Comparison of ENCODE assay signal across 13 mouse cellular contexts in the genomic region with DNA sequence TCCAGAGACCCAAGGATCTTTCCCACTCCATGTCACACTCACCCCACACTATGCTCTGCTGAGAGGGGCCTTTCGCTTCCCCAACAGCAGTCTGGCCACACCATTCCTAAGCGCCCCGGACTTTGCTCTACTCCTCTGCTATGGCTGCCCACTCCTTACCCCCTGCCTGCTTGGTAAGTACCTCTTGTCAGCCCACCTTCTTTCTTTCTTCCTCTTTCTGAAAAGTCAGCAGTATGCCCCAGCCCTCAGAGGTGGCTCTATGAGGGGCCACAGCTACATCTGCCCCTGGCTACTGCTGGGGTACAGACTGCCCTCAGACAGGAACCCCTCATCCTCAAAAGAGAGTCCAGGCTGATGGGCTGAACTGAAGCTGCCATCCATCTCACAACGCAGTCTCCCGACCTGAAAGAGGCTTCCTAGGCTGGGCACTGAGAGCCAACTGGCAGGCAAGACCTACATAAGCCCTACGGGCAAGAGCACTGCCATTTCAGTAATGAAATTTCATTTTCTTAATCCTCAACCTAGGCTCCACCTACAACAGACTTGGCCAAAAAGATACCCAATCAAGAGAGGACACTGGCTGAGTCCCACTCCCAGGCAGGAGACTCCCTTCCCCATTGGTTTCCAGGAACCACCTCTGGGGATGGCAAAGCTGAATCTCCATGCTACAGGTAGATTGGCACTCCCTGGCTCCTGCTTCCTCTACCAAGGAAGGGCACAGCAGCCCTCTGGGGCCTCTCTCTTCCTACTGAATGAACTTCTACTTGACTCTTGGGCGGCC. TPM values are rescaled to one million over a fixed set of nuclear protein-coding genes. Genes with fewer than 3 reads are reported as not detected.
DNase-seq lines count a peak whose midpoint lies in the region; ATAC-seq and TF ChIP-seq lines count a peak whose summit lies in the region.
"Had no signal": no experiment of that assay in that cellular context is flagged by ENCODE, and none has a peak within 500 bp of the region (broad histone marks: within the 10 kb centered on the region; RNA-seq: fewer than 3 reads in every experiment).

No protein-coding gene starts in this region.

- H3K4me1 ChIP-seq in bone marrow, adult 2 months (ENCODE audit: control insufficient read depth, insufficient read depth, low read length), result peaks cover 6% of the 10 kb centered on the region; the same call in 1 of the 2 replicates
- peaks cover 14 to 30% of the 10 kb centered on the region in 2 experiments for H3K4me1 ChIP-seq in liver, embryonic 14.5 days (replicated peaks; ENCODE audit: control insufficient read depth in 2 of 2, insufficient read depth in 2 of 2, low read length in 1 of 2)
- no peaks in the 10 kb centered on the region; the same call in 1 of the 2 replicates for H3K4me1 ChIP-seq in cerebellum, adult 2 months (ENCODE audit: control insufficient read depth, insufficient read depth, low read length)

- no peaks in the 10 kb centered on the region; the same call in none of the 2 replicates for H3K36me3 ChIP-seq in liver, embryonic 14.5 days (replicated peaks; ENCODE audit: control insufficient read depth, insufficient read depth, low read depth)
- H3K36me3 ChIP-seq: hindbrain, embryonic 15.5 days had no signal

- no peak overlapping the region for H3K9ac ChIP-seq in liver, embryonic 14.5 days (replicated peaks)
- H3K9ac ChIP-seq: hindbrain, embryonic 15.5 days had no signal

- TF ChIP-seq EP300 in liver, embryonic 14.5 days (IDR thresholded peaks at IDR 0.05; ENCODE audit: low read depth), result no peak

- peak; percentile 7 to 22 for DNase-seq in kidney, postnatal 36 days
- no peak for DNase-seq in kidney, postnatal 25 days
- DNase-seq in B cell, adult 2 months, result peak; percentile 53 to 58
- no peak for DNase-seq in liver, embryonic 14.5 days (ENCODE audit: low read depth in 3 of 3, low spot score in 3 of 3)
- no peak for DNase-seq in urinary bladder, postnatal 36 days (ENCODE audit: low spot score in 2 of 2)
- no peak for DNase-seq in cerebellum, adult 2 months
- no peak for DNase-seq in layer of hippocampus, adult 11-12 months (ENCODE audit: low spot score)
- DNase-seq: cerebellum, adult 9-11 months; right cerebral cortex, postnatal 14 days; thymus, postnatal 36 days had no signal

- no peaks in the 10 kb centered on the region for H3K9me3 ChIP-seq in liver, embryonic 14.5 days (ENCODE audit: control insufficient read depth, low read length)
- H3K9me3 ChIP-seq: G1E; hindbrain, embryonic 15.5 days had no signal

- peak overlapping the region; percentile 48 for H3K4me3 ChIP-seq in bone marrow, adult 2 months (replicated peaks; ENCODE audit: control insufficient read depth, low read depth, low read length)
- peak overlapping the region in 1 of 2 experiments; percentile 1; a peak in 1 of 4 replicates for H3K4me3 ChIP-seq in liver, embryonic 14.5 days (ENCODE audit: insufficient read depth in 1 of 2, low read depth in 2 of 2, low read length in 2 of 2)
- H3K4me3 ChIP-seq in cerebellum, adult 2 months (replicated peaks; ENCODE audit: insufficient read depth, low read depth, low read length), result no peak overlapping the region

- H3K4me2 ChIP-seq in liver, embryonic 14.5 days (ENCODE audit: low read depth), result peak overlapping the region; percentile 98

- no peak for ATAC-seq in liver, embryonic 14.5 days (ENCODE audit: insufficient read depth)

- no peak for TF ChIP-seq CTCF in bone marrow, adult 2 months (IDR thresholded peaks at IDR 0.05; ENCODE audit: control insufficient read depth, insufficient read depth, low read length)
- TF ChIP-seq CTCF in liver, embryonic 14.5 days (IDR thresholded peaks at IDR 0.05; ENCODE audit: low read depth), result no peak
- TF ChIP-seq CTCF in cerebellum, adult 2 months (IDR thresholded peaks at IDR 0.05; ENCODE audit: borderline replicate concordance, insufficient read depth, low read depth, low read length), result no peak

- peak overlapping the region; percentile 80 for H3K27ac ChIP-seq in bone marrow, adult 2 months (ENCODE audit: control insufficient read depth, insufficient read depth, low read depth, low read length, poor library complexity)
- no peak overlapping the region for H3K27ac ChIP-seq in liver, embryonic 14.5 days
- no peak overlapping the region for H3K27ac ChIP-seq in cerebellum, adult 2 months (ENCODE audit: insufficient read depth, low read length)
- H3K27ac ChIP-seq: hindbrain, embryonic 15.5 days had no signal

- WGBS in bone marrow, adult 2 months, result 60% methylated on average over 7 of the region's 7 CpGs
- 83% methylated on average over 7 of the region's 7 CpGs for WGBS in liver, embryonic 14.5 days (ENCODE audit: insufficient replicate concordance)
- WGBS in cerebellum, adult 2 months, result 92% methylated on average over 7 of the region's 7 CpGs

- TF ChIP-seq POLR2A in bone marrow, adult 2 months (IDR thresholded peaks at IDR 0.05; ENCODE audit: borderline replicate concordance, control insufficient read depth, low read depth, low read length), result no peak
- no peak for TF ChIP-seq POLR2A in cerebellum, adult 2 months (IDR thresholded peaks at IDR 0.05; ENCODE audit: borderline replicate concordance, insufficient read depth, low read length)

- no peaks in the 10 kb centered on the region for H3K27me3 ChIP-seq in liver, embryonic 14.5 days (ENCODE audit: control insufficient read depth, insufficient read depth, low read length)
- no peaks in the 10 kb centered on the region for H3K27me3 ChIP-seq in cerebellum, adult 2 months (ENCODE audit: control insufficient read depth, insufficient read depth, low read length)
- H3K27me3 ChIP-seq: hindbrain, embryonic 15.5 days had no signal

RNA-seq across cellular contexts. Expression of gene Ctsz, which starts 1.7 kb away (rescaled TPM):
- polyA plus RNA-seq in bone marrow, adult 2 months (2011; ENCODE audit: insufficient read depth, insufficient read length, low replicate concordance, missing spikeins), result 68.9 and 112 TPM in 2 replicates
- 61.0 and 71.0 TPM in 2 replicates for polyA plus RNA-seq in liver, embryonic 14.5 days (2012; rRNA removed)
- 96.9 and 98.5 TPM in 2 replicates for polyA plus RNA-seq in liver, embryonic 14.5 days (2014; fragmentation: Nextera tagmentation; extraction: Ambion mirVana)
- 64.2 and 70.7 TPM in 2 replicates for polyA plus RNA-seq in cerebellum, adult 2 months (2012; rRNA removed)

RNA-seq across cellular contexts. Expression of gene Tubb1, which starts 13.4 kb away (rescaled TPM):
- polyA plus RNA-seq in bone marrow, adult 2 months (2011; ENCODE audit: insufficient read depth, insufficient read length, low replicate concordance, missing spikeins), result 36.1 and 60.9 TPM in 2 replicates
- polyA plus RNA-seq in liver, embryonic 14.5 days (2012; rRNA removed), result 24.3 and 25.5 TPM in 2 replicates
- 24.9 and 32.2 TPM in 2 replicates for polyA plus RNA-seq in liver, embryonic 14.5 days (2014; fragmentation: Nextera tagmentation; extraction: Ambion mirVana)
- 0.07 and 0.14 TPM in 2 replicates for polyA plus RNA-seq in cerebellum, adult 2 months (2012; rRNA removed)
- polyA plus RNA-seq: G1E had no signal

RNA-seq across cellular contexts. Expression of gene Nelfcd, which starts 21.5 kb away (rescaled TPM):
- 46.3 and 55.9 TPM in 2 replicates for polyA plus RNA-seq in bone marrow, adult 2 months (2011; ENCODE audit: insufficient read depth, insufficient read length, low replicate concordance, missing spikeins)
- 54.1 and 58.2 TPM in 2 replicates for polyA plus RNA-seq in liver, embryonic 14.5 days (2012; rRNA removed)
- polyA plus RNA-seq in liver, embryonic 14.5 days (2014; fragmentation: Nextera tagmentation; extraction: Ambion mirVana), result 62.1 and 70.0 TPM in 2 replicates
- 74.0 and 77.4 TPM in 2 replicates for polyA plus RNA-seq in cerebellum, adult 2 months (2012; rRNA removed)

RNA-seq across cellular contexts. Expression of gene Atp5e, which starts 26.8 kb away (rescaled TPM):
- polyA plus RNA-seq in bone marrow, adult 2 months (2011; ENCODE audit: insufficient read depth, insufficient read length, low replicate concordance, missing spikeins), result 214 and 278 TPM in 2 replicates
- polyA plus RNA-seq in liver, embryonic 14.5 days (2012; rRNA removed), result 145 and 238 TPM in 2 replicates
- polyA plus RNA-seq in liver, embryonic 14.5 days (2014; fragmentation: Nextera tagmentation; extraction: Ambion mirVana), result 467 and 483 TPM in 2 replicates
- polyA plus RNA-seq in cerebellum, adult 2 months (2012; rRNA removed), result 679 and 697 TPM in 2 replicates

RNA-seq across cellular contexts. Expression of gene Prelid3b, which starts 35.8 kb away (rescaled TPM):
- polyA plus RNA-seq in bone marrow, adult 2 months (2011; ENCODE audit: insufficient read depth, insufficient read length, low replicate concordance, missing spikeins), result 46.1 and 55.5 TPM in 2 replicates
- 43.3 and 60.7 TPM in 2 replicates for polyA plus RNA-seq in liver, embryonic 14.5 days (2012; rRNA removed)
- 90.8 and 96.6 TPM in 2 replicates for polyA plus RNA-seq in liver, embryonic 14.5 days (2014; fragmentation: Nextera tagmentation; extraction: Ambion mirVana)
- 86.2 and 87.5 TPM in 2 replicates for polyA plus RNA-seq in cerebellum, adult 2 months (2012; rRNA removed)

Comparison
In these comparisons a context has a peak if more than half of its experiments do, and no peak if none do; other contexts are left out.
1. DNase-seq: peak in kidney, postnatal 36 days (2 of 2) and B cell, adult 2 months (2 of 2); none in kidney, postnatal 25 days (0 of 2), liver, embryonic 14.5 days (0 of 3), urinary bladder, postnatal 36 days (0 of 2), cerebellum, adult 2 months (0 of 2) and layer of hippocampus, adult 11-12 months (single experiment).
2. RNA of gene Tubb1, which starts 13.4 kb away (polyA plus RNA-seq): 36.1 to 60.9 TPM in bone marrow, adult 2 months and 24.3 to 32.2 TPM in liver, embryonic 14.5 days; 0.07 to 0.14 TPM in cerebellum, adult 2 months; every median in the first group is over 10 times any median in the second.